Mouse (Mus musculus) stomach, postnatal 0 days (tissue): ENCODE measurements around the gene Adipor2. TPM values are rescaled to one million over a fixed set of nuclear protein-coding genes. Genes with fewer than 3 reads are reported as not detected.

ENCODE experiments used
- ATAC-seq: fragments of 200-750 bp; cut with Nextera tagmentation; 2 replicates; pipeline ENCODE4 v1.8.0; 2017; ENCODE audit not compliant: low FRiP score, low TSS enrichment
- DNase-seq: peaks from one replicate; pipeline ENCODE4 v3.0.0-alpha.2; 2016; ENCODE audit warnings: low spot score
- H3K27ac ChIP-seq: fragments of 300-500 bp; sonication (generic); replicated peaks from 2 replicates; pipeline ENCODE4 v1.5.1; 2014; ENCODE audit warnings: mild to moderate bottlenecking, control low read depth
- H3K27me3 ChIP-seq: fragments of 300-500 bp; sonication (generic); 2 replicates; pipeline ENCODE4 v1.6.1; 2014; ENCODE audit warnings: low read length; ENCODE audit not compliant: control insufficient read depth, insufficient read depth
- H3K36me3 ChIP-seq: fragments of 300-500 bp; sonication (generic); 2 replicates; pipeline ENCODE4 v1.6.1; 2014; ENCODE audit warnings: low read length, mixed read lengths; ENCODE audit not compliant: control insufficient read depth, insufficient read depth
- H3K4me1 ChIP-seq: fragments of 300-500 bp; sonication (generic); replicated peaks from 2 replicates; pipeline ENCODE4 v1.6.1; 2014; ENCODE audit warnings: antibody characterized with exemption; ENCODE audit not compliant: control insufficient read depth, insufficient read depth
- H3K4me2 ChIP-seq: fragments of 300-500 bp; sonication (generic); replicated peaks from 2 replicates; pipeline ENCODE4 v1.6.1; 2014; ENCODE audit warnings: low read depth, mild to moderate bottlenecking, control low read depth, moderate library complexity
- H3K4me3 ChIP-seq: fragments of 300-500 bp; sonication (generic); 2 replicates; pipeline ENCODE4 v1.5.1; 2014; ENCODE audit warnings: low read depth, low read length, control low read depth
- H3K9ac ChIP-seq: fragments of 300-500 bp; sonication (generic); 2 replicates; pipeline ENCODE4 v1.6.1; 2014; ENCODE audit warnings: mild to moderate bottlenecking, low read length, control low read depth, mixed read lengths
- H3K9me3 ChIP-seq: fragments of 300-500 bp; sonication (generic); 2 replicates; pipeline ENCODE4 v1.6.1; 2016; ENCODE audit warnings: low read length; ENCODE audit not compliant: control insufficient read depth
- CTCF ChIP-seq: IDR thresholded peaks from 2 replicates; pipeline ENCODE4 v1.5.1; 2016; ENCODE audit warnings: antibody characterized with exemption, low read depth, mild to moderate bottlenecking, moderate library complexity
- EP300 ChIP-seq: optimal IDR thresholded peaks from 2 replicates; pipeline ENCODE3; 2016; ENCODE audit warnings: antibody characterized with exemption
- WGBS: fragments of 180-500 bp; shearing (Covaris S2); extraction: QIAGEN DNeasy Blood & Tissue Kit; methylation state at CpG from one replicate; pipeline ENCODE4 v1.1.7; 2014; 5-methylcytosine and 5-hydroxymethylcytosine counted together
- polyA plus RNA-seq: library from polyadenylated mRNA; unstranded; fragments of >200 nt; fragmentation: Nextera tagmentation; extraction: Ambion mirVana; gene quantifications from 2 replicates; pipeline ENCODE4 v1.2.1, GENCODE M21; 2015

Gene Adipor2
- polyA plus RNA-seq, 1 experiment from 2014 or later = 90.5 TPM

- 45% methylated on average over 7 of the region's 7 CpGs for WGBS
- ATAC-seq = peak; percentile 78
- TF ChIP-seq CTCF = 0 out of 2 replicates have a peak, but pooled peaks have one; percentile 13
- TF ChIP-seq EP300 = no peak
- no peaks in the 10 kb centered on the region for H3K9me3 ChIP-seq
- H3K27ac ChIP-seq = peak overlapping the region; percentile 84
- no peak overlapping the region for H3K9ac ChIP-seq
- no peaks in the 10 kb centered on the region for H3K4me1 ChIP-seq
- DNase-seq = peak; percentile 76
- H3K27me3 ChIP-seq = no peaks in the 10 kb centered on the region
- H3K4me3 ChIP-seq = no peak overlapping the region
- H3K4me2 ChIP-seq = no peak overlapping the region
- no peaks in the 10 kb centered on the region for H3K36me3 ChIP-seq
These were observed 1.1 kb upstream of the Adipor2 start for GRCm38 (mm10) chr6:119418392-119419251.

- Histone ChIP-seq H3K9me3 (no peaks in the 10 kb centered on the region), H3K4me2 (no peak overlapping the region), H3K36me3 (no peaks in the 10 kb centered on the region), H3K4me1 (no peaks in the 10 kb centered on the region), H3K27me3 (no peaks in the 10 kb centered on the region), H3K27ac (peak overlapping the region; percentile 45), H3K9ac (no peak overlapping the region), H3K4me3 (no peak overlapping the region)
- ATAC-seq = no peak
- no peak for TF ChIP-seq EP300
- no peak for TF ChIP-seq CTCF
- no peak for DNase-seq
- 73% methylated on average over 7 of the region's 7 CpGs for WGBS
These were observed 317 bp upstream of the Adipor2 start for GRCm38 (mm10) chr6:119417821-119418220.

GRCm38 (mm10) chr6:119416643-119417042, 861 bp downstream of the Adipor2 start:
- Histone ChIP-seq H3K9me3 (no peaks in the 10 kb centered on the region), H3K9ac (no peak overlapping the region), H3K36me3 (no peaks in the 10 kb centered on the region), H3K27me3 (no peaks in the 10 kb centered on the region), H3K4me1 (no peaks in the 10 kb centered on the region), H3K27ac (peak overlapping the region; percentile 70), H3K4me2 (peak overlapping the region; percentile 44), H3K4me3 (peak overlapping the region; percentile 27)
- ATAC-seq = no peak
- WGBS = 42% methylated on average over 6 of the region's 6 CpGs
- TF ChIP-seq CTCF = no peak
- no peak for TF ChIP-seq EP300
- no peak for DNase-seq

- no peak overlapping the region for H3K9ac ChIP-seq
- peak overlapping the region; percentile 23 for H3K4me2 ChIP-seq
- DNase-seq (peak; percentile 59), ATAC-seq (peak; percentile 63)
- 59% methylated on average over 15 of the region's 15 CpGs for WGBS
- no peak overlapping the region for H3K4me3 ChIP-seq
- H3K36me3 ChIP-seq = no peaks in the 10 kb centered on the region
- no peaks in the 10 kb centered on the region for H3K9me3 ChIP-seq
- H3K4me1 ChIP-seq = no peaks in the 10 kb centered on the region
- peak overlapping the region; percentile 84 for H3K27ac ChIP-seq
- no peaks in the 10 kb centered on the region for H3K27me3 ChIP-seq
- TF ChIP-seq CTCF = no peak
- no peak for TF ChIP-seq EP300
These were observed 3.1 kb downstream of the Adipor2 start for GRCm38 (mm10) chr6:119414262-119415043.

- no peak for TF ChIP-seq EP300
- TF ChIP-seq CTCF = no peak
- no peaks in the 10 kb centered on the region for H3K4me1 ChIP-seq
- no peak for ATAC-seq
These were observed 4.9 kb downstream of the Adipor2 start for GRCm38 (mm10) chr6:119412588-119412987.

More at GRCm38 (mm10) chr6:119412588-119412987, 4.9 kb downstream of the Adipor2 start:
- H3K36me3 ChIP-seq = no peaks in the 10 kb centered on the region
- 70% methylated on average over 4 of the region's 4 CpGs for WGBS
- no peak for DNase-seq
- H3K4me3 ChIP-seq = no peak overlapping the region
- H3K9me3 ChIP-seq = no peaks in the 10 kb centered on the region
- no peak overlapping the region for H3K4me2 ChIP-seq
- no peaks in the 10 kb centered on the region for H3K27me3 ChIP-seq
- no peak overlapping the region for H3K9ac ChIP-seq
- 0 out of 2 replicates have a peak overlapping the region, but pooled peaks have one; percentile 2 for H3K27ac ChIP-seq
